Mouse (Mus musculus) embryonic facial prominence, embryonic 11.5 days (tissue): Measurements from ENCODE around the gene Mrps7. TPM values are rescaled to one million over a fixed set of nuclear protein-coding genes. Genes with fewer than 3 reads are reported as not detected.

Source experiments
- ATAC-seq: fragments of 200-750 bp; cut with Nextera tagmentation; replicated peaks from 2 replicates; pipeline ENCODE4 v1.8.0; 2017; ENCODE audit warnings: low read depth; ENCODE audit not compliant: insufficient number of reproducible peaks, low FRiP score, low TSS enrichment
- DNase-seq: peaks from one replicate; pipeline ENCODE4 v3.0.0-alpha.2; 2015; ENCODE audit warnings: low spot score
- H3K27ac ChIP-seq: fragments of 300-500 bp; sonication (generic); replicated peaks from 2 replicates; pipeline ENCODE4 v1.5.1; 2014; ENCODE audit warnings: mild to moderate bottlenecking, low read depth, low read length, control low read depth
- H3K27me3 ChIP-seq: fragments of 300-500 bp; sonication (generic); 2 replicates; pipeline ENCODE4 v1.6.1; 2014; ENCODE audit warnings: mild to moderate bottlenecking, low read length, moderate library complexity, mixed read lengths; ENCODE audit not compliant: control insufficient read depth, insufficient read depth
- H3K36me3 ChIP-seq: fragments of 300-500 bp; sonication (generic); replicated peaks from 2 replicates; pipeline ENCODE4 v1.6.1; 2014; ENCODE audit warnings: low read depth, mild to moderate bottlenecking, low read length, moderate library complexity, mixed read lengths; ENCODE audit not compliant: control insufficient read depth, insufficient read depth
- H3K4me1 ChIP-seq: fragments of 300-500 bp; sonication (generic); 2 replicates; pipeline ENCODE4 v1.6.1; 2014; ENCODE audit warnings: low read length, mixed read lengths; ENCODE audit not compliant: control insufficient read depth, insufficient read depth
- H3K4me2 ChIP-seq: fragments of 300-500 bp; sonication (generic); 2 replicates; pipeline ENCODE4 v1.6.1; 2014; ENCODE audit warnings: low read depth, mild to moderate bottlenecking, control low read depth, low read length, moderate library complexity
- H3K4me3 ChIP-seq: fragments of 300-500 bp; sonication (generic); 2 replicates; pipeline ENCODE4 v1.5.1; 2014; ENCODE audit warnings: low read depth, low read length, control low read depth
- H3K9ac ChIP-seq: fragments of 300-500 bp; sonication (generic); replicated peaks from 2 replicates; pipeline ENCODE4 v1.6.1; 2014; ENCODE audit warnings: mild to moderate bottlenecking, control low read depth, low read length
- H3K9me3 ChIP-seq: fragments of 300-500 bp; sonication (generic); replicated peaks from 2 replicates; pipeline ENCODE4 v1.6.1; 2016; ENCODE audit warnings: mild to moderate bottlenecking, low read length, inconsistent platforms, mixed read lengths; ENCODE audit not compliant: control insufficient read depth
- WGBS: fragments of 180-500 bp; shearing (Covaris S2); extraction: QIAGEN DNeasy Blood & Tissue Kit; methylation state at CpG from one replicate; pipeline ENCODE4 v1.1.7; 2014; 5-methylcytosine and 5-hydroxymethylcytosine counted together
- polyA plus RNA-seq: library from polyadenylated mRNA; unstranded; fragments of >200 nt; fragmentation: Nextera tagmentation; extraction: Ambion mirVana; gene quantifications from 2 replicates; pipeline ENCODE4 v1.2.1, GENCODE M21; 2014

The Mrps7 gene
- polyA plus RNA-seq, 1 experiment from 2014 or later: 110 TPM

GRCm38 (mm10) chr11:115616893-115617292, 13.2 kb downstream of the Mrps7 start:
- DNase-seq (no peak), ATAC-seq (no peak)
- Histone ChIP-seq H3K27me3 (no peaks in the 10 kb centered on the region), H3K4me3 (no peak overlapping the region), H3K27ac (no peak overlapping the region), H3K9me3 (no peaks in the 10 kb centered on the region), H3K4me1 (no peaks in the 10 kb centered on the region), H3K36me3 (no peaks in the 10 kb centered on the region), H3K9ac (no peak overlapping the region), H3K4me2 (no peak overlapping the region)
- WGBS: 73% methylated on average over 6 of the region's 6 CpGs

- DNase-seq (no peak), ATAC-seq (no peak)
- Histone ChIP-seq H3K36me3 (no peaks in the 10 kb centered on the region), H3K27me3 (no peaks in the 10 kb centered on the region), H3K4me2 (no peak overlapping the region), H3K27ac (no peak overlapping the region), H3K4me1 (no peaks in the 10 kb centered on the region), H3K4me3 (no peak overlapping the region), H3K9ac (no peak overlapping the region), H3K9me3 (no peaks in the 10 kb centered on the region)
- 67% methylated on average over 2 of the region's 2 CpGs for WGBS
Measured at GRCm38 (mm10) chr11:115618001-115618400, 14.3 kb downstream of the Mrps7 start.

- Histone ChIP-seq H3K4me2 (no peak overlapping the region), H3K4me3 (no peak overlapping the region), H3K27ac (no peak overlapping the region), H3K9me3 (no peaks in the 10 kb centered on the region), H3K9ac (no peak overlapping the region), H3K27me3 (no peaks in the 10 kb centered on the region), H3K36me3 (no peaks in the 10 kb centered on the region), H3K4me1 (no peaks in the 10 kb centered on the region)
- ATAC-seq (no peak), DNase-seq (no peak)
- 87% methylated on average over 16 of the region's 16 CpGs for WGBS
Measured at GRCm38 (mm10) chr11:115618732-115619516, 15.2 kb downstream of the Mrps7 start.

GRCm38 (mm10) chr11:115619949-115620348, 16.2 kb downstream of the Mrps7 start:
- no peak overlapping the region for H3K4me3 ChIP-seq
- no peak overlapping the region for H3K4me2 ChIP-seq
- ATAC-seq (no peak), DNase-seq (no peak)
- no peak overlapping the region for H3K27ac ChIP-seq
- H3K9ac ChIP-seq: no peak overlapping the region
- 92% methylated on average over 7 of the region's 7 CpGs for WGBS
- H3K36me3 ChIP-seq: no peaks in the 10 kb centered on the region
- no peaks in the 10 kb centered on the region for H3K9me3 ChIP-seq
- no peaks in the 10 kb centered on the region for H3K27me3 ChIP-seq
- no peaks in the 10 kb centered on the region for H3K4me1 ChIP-seq

GRCm38 (mm10) chr11:115623487-115624070, 19.9 kb downstream of the Mrps7 start:
- Histone ChIP-seq H3K27me3 (no peaks in the 10 kb centered on the region), H3K4me3 (no peak overlapping the region), H3K27ac (no peak overlapping the region), H3K9me3 (no peaks in the 10 kb centered on the region), H3K4me1 (no peaks in the 10 kb centered on the region), H3K36me3 (no peaks in the 10 kb centered on the region), H3K9ac (no peak overlapping the region), H3K4me2 (no peak overlapping the region)
- WGBS: 73% methylated on average over 9 of the region's 9 CpGs
- DNase-seq (no peak), ATAC-seq (no peak)

GRCm38 (mm10) chr11:115625877-115626276, 22.2 kb downstream of the Mrps7 start:
- 83% methylated on average over 9 of the region's 9 CpGs for WGBS
- no peak for ATAC-seq

GRCm38 (mm10) chr11:115626824-115627616, 23.3 kb downstream of the Mrps7 start:
- DNase-seq (no peak), ATAC-seq (no peak)
- no peak overlapping the region; the same call in 1 of the 2 replicates for H3K9ac ChIP-seq
- H3K9me3 ChIP-seq: no peaks in the 10 kb centered on the region
- WGBS: 51% methylated on average over 11 of the region's 11 CpGs
- no peaks in the 10 kb centered on the region for H3K4me1 ChIP-seq
- no peaks in the 10 kb centered on the region for H3K27me3 ChIP-seq
- peak overlapping the region; percentile 47 for H3K4me3 ChIP-seq
- H3K36me3 ChIP-seq: no peaks in the 10 kb centered on the region
- H3K27ac ChIP-seq: no peak overlapping the region
- peak overlapping the region; percentile 77 for H3K4me2 ChIP-seq

More at GRCm38 (mm10) chr11:115625877-115626276, 22.2 kb downstream of the Mrps7 start:
- no peak overlapping the region for H3K27ac ChIP-seq
- no peak overlapping the region for H3K4me2 ChIP-seq
- no peak overlapping the region for H3K9ac ChIP-seq
- no peaks in the 10 kb centered on the region for H3K36me3 ChIP-seq
- H3K4me1 ChIP-seq: no peaks in the 10 kb centered on the region
- H3K9me3 ChIP-seq: no peaks in the 10 kb centered on the region
- no peak overlapping the region for H3K4me3 ChIP-seq
- DNase-seq: no peak
- H3K27me3 ChIP-seq: no peaks in the 10 kb centered on the region
